Mouse (Mus musculus): ENCODE results near the gene Rftn1.

The Rftn1 gene

DNA sequence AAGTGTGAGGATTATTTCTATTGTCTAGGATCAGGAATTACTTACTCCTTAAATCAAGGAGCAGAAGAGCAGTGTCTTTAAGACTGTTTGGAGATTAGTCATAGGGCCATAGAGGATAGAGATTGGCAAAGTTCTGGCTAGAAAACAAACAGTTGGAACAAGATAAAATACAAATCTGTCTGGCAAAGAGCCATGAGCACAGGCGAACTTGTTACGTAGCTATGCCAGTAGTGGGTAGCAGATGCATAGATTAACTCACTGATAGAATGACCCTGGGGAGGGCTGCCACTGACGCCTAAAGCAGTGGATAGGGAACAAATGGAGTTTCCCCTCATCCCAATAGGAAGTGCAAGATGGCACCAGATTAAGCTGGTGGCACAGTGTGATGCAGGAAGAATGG lies 97.1 kb downstream of the Rftn1 start:
- no peak for DNase-seq (ENCODE audit: low read depth, low spot score)

DNA sequence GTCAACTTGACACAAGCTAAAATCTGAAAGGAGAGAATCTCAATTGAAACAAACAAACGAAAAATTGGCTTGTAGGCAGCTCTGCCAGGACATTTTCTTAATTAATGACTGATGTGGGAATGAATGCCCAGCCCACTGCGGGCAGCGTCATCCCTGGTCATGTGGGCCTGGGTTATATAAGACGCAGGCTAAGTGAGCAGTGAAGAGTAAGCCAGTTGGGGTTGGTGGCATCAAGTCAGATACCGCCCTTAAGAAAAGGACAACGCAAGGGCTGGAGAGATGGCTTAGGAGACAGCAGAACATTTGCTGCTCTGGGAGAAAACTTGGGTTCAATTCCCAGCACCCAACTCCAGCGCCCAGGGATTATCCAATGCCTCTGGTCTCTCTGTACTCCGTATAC lies 97.6 kb downstream of the Rftn1 start:
- no peak for DNase-seq (ENCODE audit: low read depth, low spot score)

DNA sequence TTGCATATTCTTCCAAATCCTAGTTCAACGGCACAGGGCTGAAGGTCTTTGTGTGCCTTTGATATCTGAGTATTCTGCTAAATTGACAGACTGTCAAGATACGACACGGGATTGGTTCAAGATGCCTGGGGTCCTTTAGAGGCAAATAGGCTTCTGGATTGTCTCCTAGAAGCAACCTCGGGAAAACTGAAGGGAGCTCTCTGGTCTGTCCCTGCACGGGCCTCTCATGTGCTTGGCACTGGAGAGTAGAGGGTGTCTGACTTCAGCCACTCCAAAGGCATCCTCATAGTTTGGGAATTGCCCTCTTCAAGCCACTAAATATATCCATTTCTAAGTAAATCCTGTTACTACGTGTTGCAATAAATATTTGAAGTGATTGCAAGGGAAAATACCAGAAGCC lies 98.6 kb downstream of the Rftn1 start:
- DNase-seq (ENCODE audit: low read depth, low spot score), result no peak

DNA sequence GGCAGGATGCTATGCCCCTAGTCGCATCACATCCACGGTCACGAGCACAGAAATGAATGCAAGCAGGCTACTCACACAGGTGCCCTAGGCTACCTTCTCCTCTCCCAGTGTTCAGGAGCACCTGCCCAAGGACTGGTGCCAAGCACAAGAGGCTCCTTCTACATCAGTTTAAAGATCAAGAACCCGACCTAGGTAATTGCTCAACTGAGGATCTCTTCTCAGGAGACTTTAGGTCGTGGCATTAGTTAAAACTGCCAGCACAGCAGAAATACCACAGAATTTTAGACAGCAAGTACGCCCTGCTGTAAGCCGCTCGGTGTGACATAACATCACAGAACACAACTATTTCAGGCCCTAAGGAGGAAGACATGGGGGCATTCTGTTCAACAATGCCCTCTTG lies 100.7 kb downstream of the Rftn1 start:
- no peak for DNase-seq (ENCODE audit: low read depth, low spot score)

DNA sequence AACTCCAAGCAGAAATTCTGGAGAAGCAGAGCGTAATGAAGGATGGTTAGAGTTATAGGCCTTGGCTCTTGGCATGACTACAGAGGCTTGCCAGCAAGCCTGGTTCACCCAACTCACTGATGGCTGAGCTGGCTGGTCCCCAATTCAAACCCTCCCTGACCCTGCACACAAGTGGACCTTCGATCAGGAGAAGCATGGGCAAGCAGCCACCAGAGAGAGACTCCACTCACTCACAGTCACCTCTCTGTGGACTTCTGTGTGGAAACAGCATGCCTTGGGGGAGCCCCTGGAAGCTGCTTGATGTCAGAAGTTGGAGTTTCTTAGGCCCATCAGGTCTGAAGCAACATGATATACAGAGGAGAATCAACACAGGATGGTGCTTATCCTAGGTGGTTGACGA lies 102.4 kb downstream of the Rftn1 start:
- DNase-seq (ENCODE audit: low read depth, low spot score), result no peak

DNA sequence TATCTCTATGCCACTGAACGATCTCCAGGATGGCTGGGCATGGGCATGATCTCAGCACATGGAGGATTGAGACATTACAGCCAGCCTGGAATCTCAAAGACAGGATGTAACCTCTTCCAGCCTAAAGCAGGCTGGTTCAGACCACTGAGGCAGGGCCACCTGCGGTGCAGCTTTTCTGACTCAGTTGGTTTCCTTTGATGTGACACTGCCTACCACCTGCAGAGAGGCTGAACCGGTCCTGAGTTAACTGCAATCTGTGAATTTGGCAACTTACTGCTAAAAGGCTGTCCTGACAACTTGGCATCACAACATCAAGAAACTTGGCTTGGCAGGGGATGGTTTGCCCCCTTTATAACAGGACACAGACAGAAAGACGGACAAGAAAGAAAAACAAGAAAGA lies 103.6 kb downstream of the Rftn1 start:
- no peak for DNase-seq (ENCODE audit: low read depth, low spot score)

DNA sequence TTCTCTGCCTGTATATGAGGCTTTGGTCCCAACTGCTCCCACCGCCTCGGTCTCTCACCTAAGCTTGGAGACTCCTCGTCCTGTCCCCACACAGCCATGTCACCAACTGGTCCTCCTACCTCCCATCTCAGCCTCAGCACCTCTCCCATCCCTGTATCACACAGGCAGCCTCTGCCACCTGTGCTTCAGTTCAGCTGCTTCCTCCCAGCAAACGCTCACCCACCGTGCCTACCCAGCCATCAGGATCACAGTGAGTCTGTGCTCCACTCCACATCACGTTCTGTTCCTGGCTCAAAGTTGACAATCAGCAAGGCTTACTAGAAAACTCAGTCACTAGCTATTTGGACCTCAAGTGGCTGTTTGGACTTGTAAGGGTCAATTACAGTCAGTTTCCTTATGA lies 105.8 kb downstream of the Rftn1 start:
- no peak for DNase-seq (ENCODE audit: low read depth, low spot score)

DNA sequence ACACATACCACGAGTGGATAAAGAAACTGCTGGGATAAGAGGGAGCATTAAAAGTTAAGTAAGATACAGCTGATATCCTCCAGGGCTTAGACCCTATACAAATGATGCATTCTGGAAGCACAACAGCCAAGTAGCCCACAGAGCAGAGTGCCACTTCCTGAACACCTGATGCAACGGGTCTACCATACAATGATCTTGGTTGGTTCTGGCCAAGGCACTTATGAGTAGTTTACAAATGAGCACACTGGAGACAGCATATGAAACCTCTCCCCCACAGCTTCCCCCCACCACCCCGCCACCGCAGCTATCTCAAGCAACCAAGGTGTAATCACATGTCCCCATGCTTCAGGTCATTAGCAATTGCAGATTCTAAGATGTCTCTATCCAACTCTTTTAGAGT lies 106.5 kb downstream of the Rftn1 start:
- no peak for DNase-seq (ENCODE audit: low read depth, low spot score)

DNA sequence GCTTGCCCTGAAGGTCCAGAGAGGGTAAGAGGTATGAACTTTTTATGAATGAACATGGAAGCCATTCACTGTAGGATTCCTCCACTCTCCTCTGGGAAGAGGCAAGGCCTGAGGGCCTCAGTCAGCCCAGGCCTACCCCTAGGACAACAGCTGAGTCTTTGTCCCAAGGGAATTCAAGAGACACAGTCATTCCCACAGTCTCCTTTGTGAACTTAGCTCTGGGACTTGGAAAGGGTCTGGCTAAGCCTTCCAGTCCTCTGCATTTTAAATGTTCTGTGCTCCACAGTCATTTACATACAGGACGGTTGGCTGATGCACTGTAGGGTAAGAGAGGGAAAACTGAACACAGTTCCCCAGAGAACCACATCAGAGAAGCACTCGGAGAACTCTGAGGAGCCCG lies 107.5 kb downstream of the Rftn1 start:
- no peak for DNase-seq (ENCODE audit: low read depth, low spot score)

DNA sequence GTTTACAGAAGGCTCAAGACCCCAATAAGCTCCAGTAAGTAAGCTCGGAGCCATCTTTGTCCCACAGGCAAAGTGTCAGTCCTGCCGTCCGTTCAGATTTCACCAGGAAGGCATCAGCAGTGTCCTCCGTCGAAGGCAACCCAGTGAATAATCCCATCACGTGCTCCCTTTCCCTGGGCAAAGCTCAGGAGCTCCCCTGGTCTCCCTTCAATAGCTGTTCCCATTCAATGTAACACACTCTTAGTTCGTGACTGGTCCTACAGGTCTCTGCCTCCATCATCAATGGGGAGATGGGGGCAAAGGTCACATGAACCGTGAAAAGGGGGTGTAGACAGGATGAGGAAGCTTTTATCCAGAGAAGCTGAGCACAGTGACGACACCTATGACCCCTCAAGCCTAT lies 108.8 kb downstream of the Rftn1 start:
- no peak for DNase-seq (ENCODE audit: low read depth, low spot score)

DNA sequence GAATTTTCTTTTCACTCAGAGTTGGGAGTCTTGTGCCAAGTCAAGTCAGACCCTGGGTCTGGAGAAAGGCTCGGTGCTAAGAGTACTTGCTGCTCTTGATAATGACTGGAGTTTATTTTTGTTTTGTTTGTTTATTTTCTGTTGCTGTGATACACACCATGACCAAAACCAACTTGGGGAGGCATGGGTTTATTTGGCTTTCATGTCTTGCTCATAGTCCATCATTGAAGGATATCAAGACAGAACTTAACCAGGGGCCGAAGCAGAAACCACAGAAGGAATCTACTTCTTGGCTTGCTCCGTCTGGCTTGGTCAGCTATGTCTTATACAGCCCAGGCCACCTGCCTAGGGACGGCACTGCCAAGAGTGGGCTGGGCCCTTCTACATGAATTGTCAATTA lies 109.5 kb downstream of the Rftn1 start:
- DNase-seq (ENCODE audit: low read depth, low spot score), result no peak

DNA sequence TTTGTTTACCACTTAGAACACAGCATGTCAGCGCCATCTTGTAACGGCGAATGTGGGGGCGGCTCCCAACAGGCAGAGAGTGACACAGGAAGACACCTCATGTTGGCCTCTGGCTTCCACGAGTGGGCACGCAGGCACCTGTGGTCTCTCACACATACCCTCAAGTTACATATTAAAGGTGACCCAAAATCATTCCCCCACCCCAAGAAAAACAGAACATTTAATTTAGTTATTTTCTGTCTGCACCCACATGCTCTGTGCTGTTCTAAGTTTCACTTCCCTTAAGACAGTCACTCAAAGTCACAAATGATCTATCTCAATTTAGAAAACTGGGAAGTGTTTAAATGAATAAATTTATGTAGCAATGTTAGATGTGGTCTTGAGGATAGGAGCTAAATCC lies 111.7 kb downstream of the Rftn1 start:
- no peak for DNase-seq (ENCODE audit: low read depth, low spot score)

DNA sequence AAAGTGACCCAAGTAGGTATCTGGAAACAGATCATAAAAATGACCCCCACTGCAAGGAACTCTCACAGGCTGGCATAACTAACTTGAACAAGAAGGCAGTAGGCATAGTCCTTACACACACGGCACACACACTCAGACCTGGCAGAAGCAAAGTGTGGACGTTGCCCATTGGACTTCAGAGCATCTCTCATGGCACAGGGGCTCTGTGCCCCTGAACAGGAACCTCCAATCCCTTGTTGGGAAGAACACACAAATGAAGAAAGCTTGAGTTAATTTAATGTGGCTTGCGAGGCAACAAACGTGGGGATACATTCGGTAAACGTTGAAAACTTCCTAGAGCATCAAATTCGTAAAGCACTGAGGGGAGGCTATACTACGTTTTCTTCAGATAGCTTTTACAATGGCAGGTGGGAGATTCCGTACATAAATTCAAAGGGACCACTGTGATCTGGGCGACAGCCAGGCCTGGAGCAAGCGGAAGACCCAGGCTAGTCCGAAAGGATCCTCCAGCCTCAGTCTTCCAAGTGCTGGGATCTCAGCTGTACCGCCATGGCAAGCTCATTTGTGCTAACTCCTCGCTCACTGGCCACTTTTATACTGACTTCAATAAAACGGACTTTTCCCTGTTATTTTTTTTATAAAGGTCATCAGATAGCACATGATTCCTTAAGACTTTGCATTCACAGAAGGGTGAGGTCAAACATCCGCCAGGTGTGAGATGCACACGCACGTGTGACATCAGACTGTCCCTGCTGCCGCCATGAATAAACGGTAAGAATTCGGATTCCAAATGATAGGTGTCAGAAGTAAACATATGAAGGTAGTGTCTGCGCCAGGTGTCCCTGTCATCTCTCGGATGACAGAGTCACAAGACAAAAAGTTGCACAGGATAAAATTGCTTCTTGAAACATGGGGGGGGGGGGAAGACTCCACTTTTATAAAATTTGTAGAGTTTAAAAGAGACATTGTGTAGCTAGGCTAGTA lies 117.2 kb downstream of the Rftn1 start:
- DNase-seq (ENCODE audit: low read depth, low spot score), result no peak

DNA sequence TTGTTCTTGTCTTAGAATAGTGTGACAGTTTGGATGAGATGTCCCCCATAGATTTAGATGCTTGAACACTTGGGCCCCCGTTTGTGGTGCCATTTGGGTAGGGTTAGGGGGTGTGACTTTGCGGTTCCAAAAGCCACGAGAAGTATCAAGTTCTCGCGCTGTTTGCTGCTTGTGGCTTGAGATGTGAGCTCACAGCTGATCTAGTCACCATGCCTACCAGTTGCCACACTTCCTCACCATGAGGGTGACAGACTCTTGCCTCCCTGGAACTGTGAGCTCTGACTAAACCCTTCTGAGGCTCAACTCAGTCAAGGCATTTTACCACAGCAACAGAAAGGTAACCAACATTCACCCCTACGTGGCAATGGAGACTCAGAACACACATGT lies 118.9 kb downstream of the Rftn1 start:
- no peak for DNase-seq (ENCODE audit: low read depth, low spot score)

DNA sequence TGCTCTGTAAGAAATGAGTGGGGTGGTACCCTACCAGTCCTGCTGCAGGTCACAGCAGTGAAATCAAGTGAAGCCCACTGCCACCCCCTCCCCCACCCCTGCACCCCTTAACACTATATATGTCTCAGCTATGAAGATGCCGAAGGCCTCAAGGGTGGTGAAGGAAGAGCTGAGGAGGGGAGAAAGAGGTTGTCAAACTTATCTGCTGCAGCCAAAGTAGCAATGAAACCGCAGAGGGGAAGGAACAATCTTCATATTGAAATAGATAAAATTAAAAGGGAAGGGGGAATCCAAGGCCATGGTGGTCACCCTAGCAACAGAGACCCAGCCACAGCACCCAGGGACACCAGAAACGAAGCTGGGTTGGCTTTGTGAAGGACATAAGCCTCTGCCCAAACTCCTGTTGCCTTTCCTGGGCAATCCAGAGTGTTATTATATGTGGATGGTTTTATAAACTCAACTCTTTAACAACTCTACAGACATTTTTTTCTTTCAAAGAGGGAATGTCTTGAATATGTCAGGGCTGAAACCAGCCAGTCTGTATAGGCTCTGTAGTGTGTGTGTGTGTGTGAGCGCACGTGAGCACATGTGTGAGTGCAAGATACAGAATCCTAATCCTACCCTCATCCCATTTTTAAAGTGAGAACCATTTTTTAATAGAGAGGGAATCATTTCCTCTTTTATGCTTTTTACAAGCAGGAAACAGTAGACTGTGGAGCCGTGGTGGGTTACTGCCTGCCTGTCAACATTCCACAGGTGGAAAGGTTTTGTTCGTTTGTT lies 119.5 kb downstream of the Rftn1 start:
- DNase-seq (ENCODE audit: low read depth, low spot score), result no peak

DNA sequence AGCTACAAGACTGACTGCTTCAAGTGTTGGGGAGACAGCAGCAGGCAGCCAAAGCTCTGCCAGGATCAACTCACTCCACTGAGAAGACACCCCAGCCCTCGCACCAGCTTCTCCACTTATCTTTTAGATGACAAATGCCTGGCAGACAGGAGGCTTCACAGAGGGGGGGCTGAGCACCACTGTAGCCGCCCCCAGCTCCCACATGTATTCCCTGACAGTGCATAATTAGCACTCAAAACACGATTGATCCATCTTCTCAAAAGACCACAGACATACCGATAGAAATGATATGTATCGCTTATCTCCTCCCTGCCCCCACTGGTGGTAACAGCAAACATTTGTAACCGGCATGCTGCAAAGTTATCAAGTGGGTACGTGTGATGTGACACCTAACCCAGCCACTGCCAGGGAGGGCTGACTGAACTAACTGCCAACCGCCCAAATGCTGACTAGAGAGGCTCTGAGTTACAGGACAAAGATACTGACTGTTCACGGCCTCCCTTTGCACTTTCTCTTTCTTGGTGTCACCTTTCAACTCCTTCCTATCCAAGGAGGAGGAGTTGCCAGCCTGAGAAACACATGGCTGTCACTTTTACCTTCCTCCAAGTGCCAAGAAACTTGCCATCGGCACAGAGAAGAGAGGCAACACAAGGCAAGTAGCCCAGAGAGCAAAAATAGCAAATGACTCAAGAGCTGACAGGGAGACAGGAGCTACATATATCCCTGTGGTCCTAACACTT lies 120.4 kb downstream of the Rftn1 start:
- no peak for DNase-seq (ENCODE audit: low read depth, low spot score)

DNA sequence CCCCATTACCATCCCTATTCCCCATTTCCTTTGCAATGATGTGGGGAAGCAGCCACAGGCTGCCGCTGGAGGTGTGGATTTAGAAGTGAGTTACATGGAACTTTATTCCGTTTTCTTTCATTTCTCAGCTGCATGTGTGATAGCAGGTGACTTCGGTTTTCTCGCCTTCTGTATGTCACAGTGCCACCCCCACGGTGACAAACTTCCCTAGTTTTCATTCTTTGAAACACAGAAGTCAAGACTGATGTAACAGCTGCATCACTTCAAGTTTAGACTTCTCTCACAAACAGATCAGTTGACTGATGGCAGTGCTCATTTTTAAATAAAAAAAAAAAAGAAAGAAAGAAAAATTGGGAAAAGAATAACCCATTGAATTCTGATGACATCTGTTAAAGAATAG lies 121.3 kb downstream of the Rftn1 start:
- no peak for DNase-seq (ENCODE audit: low read depth, low spot score)

DNA sequence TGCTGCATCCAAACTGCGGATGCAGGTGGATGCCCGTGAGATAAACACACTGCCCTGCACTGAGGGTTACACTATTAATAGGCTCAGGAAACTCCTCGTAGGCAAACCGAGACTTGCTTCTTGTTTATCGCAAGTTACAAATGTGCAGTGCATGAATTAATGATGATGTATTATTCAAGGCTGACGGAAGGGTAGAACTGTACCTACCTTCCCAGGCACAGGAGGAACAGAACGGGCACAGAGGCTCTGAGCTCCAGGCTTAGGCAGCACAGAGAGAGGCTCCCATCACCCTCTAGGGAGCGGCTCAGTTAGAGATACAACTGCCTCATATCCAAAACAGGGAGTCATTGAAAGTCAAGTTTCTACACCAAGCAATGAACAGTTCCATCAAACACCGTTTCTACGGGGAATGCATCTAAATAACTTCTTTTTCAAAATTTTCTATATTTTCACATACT lies 121.8 kb downstream of the Rftn1 start:
- no peak for DNase-seq (ENCODE audit: low read depth, low spot score)

DNA sequence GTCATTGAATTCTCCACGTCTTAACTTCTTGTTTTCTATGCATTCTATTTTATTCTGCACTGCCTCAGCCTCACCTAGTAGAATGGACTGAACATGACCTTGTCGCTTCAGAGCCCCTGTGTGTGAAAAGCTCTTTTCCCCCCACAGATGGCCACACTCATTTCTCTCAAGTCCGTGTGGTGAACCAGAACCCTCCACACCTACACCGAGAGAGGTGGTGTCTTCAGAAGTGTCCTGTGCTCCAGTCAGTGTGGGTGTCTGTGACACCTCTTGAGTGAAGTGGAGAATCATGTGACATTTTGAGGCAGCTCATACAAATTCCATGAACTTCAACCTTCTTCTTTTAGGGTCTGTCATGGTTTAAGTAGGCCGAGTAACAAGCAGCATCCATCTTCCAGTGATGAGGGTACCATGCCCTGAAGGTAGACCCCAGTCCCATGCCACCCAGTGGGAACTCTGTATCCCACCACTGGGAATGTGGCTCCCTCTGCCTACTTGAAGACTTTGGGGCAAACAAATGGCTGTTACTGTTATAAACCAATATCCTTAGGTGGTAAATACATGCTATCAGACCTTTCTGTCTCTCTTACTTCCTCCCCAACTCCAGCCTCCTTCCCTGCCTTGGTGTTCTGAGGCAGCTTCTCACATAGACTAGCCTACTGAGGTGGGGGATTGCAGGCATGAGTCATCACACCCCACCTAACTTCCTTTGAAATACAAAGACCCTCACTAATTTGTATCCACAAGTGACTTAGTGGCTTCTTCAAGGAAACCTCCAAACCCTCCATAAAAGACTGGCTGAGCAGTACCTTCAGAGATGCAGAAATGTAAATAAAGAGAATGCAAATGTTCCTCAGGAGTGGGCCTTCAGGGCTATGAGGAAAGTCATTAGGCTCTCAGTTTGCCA lies 122.4 kb downstream of the Rftn1 start:
- DNase-seq (ENCODE audit: low read depth, low spot score), result no peak

DNA sequence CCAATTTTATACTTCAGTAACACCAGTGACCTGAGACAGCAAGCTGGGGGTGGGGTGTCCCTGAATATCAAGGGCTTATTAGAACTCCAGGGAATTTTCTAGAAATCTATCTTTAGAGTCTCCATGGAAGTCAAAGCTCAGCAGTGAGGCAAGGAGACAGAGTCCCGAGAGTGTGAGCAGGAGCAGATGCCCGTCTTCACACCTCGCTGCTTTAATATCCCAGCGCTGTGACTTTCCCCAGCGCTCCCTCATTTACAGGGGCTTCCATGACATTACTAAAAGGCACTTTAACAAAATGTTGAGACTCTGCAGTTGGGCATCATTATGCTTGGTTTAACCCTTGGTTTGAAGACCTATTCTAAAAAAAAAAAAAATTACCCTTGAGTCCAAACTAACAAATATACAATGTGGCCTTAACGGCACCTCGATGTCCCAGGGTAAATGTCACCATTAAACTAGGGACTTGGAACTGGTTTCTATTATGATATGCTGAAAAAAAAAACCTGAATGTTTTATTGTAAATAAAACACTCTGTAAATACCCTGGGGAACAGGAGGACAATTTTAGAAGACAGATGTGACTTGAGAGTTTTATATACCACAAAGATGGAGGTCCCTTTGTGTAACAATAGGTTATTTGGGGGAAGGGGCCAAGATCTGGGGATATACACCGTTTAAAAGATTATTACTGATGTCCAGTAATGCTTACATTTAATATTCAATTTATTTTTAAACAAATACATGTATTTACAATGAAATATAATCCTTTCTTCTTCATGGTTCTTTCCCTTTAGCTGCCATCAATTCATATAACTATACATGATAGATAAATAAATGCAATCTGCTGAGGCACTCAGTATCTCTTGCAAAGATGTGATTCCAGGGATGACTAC lies 123.4 kb downstream of the Rftn1 start:
- DNase-seq (ENCODE audit: low read depth, low spot score), result no peak

All from retina, adult 2 months (tissue).